Mouse (Mus musculus): Measurements from ENCODE around the gene Spdef.

The Spdef gene

DNA sequence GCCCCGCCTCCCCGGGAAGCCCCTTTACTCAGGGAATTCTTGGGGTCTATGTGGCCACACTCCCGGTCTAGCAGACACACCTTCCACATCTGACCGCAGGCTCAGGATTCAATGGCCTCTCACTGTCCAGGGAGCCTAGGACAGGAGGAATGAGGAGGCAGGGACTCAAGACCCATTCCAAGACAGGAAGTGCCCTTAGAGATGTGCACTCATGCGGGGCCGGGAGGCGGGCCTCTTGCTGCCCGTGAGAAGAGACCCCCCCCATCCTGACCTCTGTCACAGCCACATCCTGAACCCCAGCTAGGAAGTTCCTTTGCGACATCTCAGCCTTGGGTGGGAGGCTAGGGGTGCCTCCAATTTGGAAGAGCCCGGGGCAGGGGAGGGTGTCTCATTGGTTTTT is 3.7 kb downstream of the Spdef start:
- in situ Hi-C loops (cut with MboI, MseI), result no loop called here

GRCm38 (mm10) chr17:27724327-27724726 is 4.4 kb downstream of the Spdef start:
- in situ Hi-C loops (cut with MboI, MseI), result no loop called here

- in situ Hi-C loops (cut with MboI, MseI), result no loop called here
These were observed 7.6 kb downstream of the Spdef start for GRCm38 (mm10) chr17:27721125-27721664.

DNA sequence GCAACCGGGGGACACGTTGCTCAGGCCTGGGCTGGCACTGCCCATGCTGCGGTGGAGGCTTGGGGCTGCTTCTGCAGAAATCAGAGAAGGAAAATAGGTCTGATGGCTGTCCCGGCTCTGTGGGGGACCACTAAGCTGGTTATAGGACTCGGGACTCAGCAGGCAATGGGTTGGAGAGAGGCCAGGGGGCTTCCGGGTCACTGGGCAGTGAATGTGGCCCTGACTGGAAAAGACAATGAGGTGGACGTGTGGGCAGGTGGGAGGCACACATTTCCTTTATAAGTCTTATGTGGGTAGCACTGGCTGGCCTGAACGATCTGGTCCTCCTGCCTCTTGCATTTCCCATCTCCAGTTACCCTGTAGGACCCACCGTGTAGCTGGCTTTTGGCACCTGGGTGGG is 8.4 kb downstream of the Spdef start:
- in situ Hi-C loops (cut with MboI, MseI), result no loop called here

GRCm38 (mm10) chr17:27719663-27720062 is 9.1 kb downstream of the Spdef start:
- in situ Hi-C loops (cut with MboI, MseI), result no loop called here

GRCm38 (mm10) chr17:27718250-27718649 is 10.5 kb downstream of the Spdef start:
- in situ Hi-C loops (cut with MboI, MseI), result no loop called here

- in situ Hi-C loops (cut with MboI, MseI), result no loop called here
These were observed 12.0 kb downstream of the Spdef start for GRCm38 (mm10) chr17:27716804-27717203.

GRCm38 (mm10) chr17:27712832-27713231 is 15.9 kb downstream of the Spdef start:
- in situ Hi-C loops (cut with MboI, MseI), result no loop called here

- in situ Hi-C loops (cut with MboI, MseI), result no loop called here
These were observed 19.1 kb downstream of the Spdef start for GRCm38 (mm10) chr17:27709650-27710049.

DNA sequence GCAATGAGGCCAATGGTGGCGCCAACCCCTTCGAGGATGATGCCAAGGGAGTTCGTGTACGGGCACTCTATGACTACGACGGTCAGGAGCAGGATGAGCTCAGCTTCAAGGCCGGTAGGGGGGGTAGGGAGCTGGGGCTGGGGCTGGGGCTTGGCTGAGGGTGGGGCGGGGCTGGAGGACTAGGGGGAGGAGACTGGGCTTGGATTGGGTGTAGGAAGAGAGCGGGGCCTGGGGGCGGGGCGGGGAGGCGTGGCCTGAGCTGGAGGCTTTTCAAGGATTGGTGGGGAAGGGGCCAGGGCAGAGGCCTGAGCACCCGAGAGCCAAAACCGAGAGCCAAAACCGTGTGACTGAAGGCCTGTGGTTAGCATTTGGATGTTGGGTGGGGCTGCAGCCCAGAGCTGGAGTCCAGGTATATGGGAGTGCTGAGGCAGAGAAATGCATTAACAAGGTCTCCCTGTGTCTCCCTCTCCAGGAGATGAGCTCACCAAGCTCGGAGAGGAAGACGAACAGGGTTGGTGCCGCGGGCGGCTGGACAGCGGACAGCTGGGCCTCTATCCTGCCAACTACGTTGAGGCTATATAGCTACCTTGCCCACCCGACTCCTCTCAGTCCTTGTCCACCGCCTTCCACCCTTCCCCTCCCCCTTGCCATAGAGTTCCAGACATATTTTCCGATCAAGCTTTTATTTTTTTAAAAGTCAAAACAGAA is 20.6 kb downstream of the Spdef start:
- in situ Hi-C loops (cut with MboI, MseI), result no loop called here

- in situ Hi-C loops (cut with MboI, MseI), result no loop called here
These were observed 23.1 kb downstream of the Spdef start for GRCm38 (mm10) chr17:27705661-27706060.

DNA sequence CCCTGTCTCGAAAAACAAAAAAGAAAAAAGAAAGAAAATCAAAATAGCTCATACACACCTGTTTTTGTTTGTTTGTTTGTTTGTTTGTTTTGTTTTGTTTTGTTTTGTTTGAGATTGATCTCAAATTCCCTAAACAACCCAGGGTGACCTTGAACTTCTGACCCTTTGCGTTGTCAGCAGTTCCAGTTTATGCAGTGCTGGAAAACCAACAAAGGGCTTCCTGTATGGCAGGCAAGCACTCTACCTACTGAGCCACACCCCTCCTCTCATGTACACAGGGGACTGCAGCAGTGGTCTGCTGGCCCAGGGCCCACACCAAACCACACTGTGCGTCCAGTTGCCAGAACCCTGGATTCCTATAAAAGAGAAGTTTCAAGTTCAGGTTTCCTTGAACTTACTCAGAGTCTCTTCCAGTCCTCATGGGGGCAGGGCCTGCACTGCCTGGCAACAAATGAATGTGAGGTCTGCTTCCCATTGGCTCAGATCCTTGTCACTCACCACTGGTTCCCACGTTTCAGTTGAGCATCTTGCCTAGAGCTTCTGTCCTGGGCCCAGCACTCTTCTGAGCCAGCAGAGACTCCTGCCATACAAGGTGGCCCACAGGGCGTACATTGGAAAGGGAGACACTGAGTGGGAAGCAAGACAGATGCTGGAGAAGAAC is 24.7 kb downstream of the Spdef start:
- in situ Hi-C loops (cut with MboI, MseI), result loop anchor here (5.0 kb wide), 1 partner anchor 47 kb away; the partner anchor contains the start of gene Pacsin1

DNA sequence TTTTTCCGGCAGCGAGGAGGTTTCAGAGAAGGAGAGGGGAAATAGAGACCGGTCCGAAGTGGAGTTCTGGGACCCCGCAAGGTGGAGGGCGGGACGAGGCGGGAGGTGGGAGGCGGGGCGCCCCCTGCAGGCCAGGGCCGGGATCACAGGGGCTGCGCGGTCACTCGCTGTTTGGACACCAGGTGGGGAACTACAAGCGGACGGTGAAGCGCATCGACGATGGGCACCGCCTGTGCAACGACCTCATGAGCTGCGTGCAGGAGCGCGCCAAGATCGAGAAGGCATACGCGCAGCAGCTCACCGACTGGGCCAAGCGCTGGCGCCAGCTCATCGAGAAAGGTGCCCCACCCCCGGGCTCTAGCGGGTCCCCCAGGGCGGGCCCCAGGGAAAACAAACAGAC is 26.2 kb downstream of the Spdef start:
- in situ Hi-C loops (cut with MboI, MseI), result loop anchor here (5.0 kb wide), 1 partner anchor 45 kb away; the partner anchor contains the start of gene Pacsin1

DNA sequence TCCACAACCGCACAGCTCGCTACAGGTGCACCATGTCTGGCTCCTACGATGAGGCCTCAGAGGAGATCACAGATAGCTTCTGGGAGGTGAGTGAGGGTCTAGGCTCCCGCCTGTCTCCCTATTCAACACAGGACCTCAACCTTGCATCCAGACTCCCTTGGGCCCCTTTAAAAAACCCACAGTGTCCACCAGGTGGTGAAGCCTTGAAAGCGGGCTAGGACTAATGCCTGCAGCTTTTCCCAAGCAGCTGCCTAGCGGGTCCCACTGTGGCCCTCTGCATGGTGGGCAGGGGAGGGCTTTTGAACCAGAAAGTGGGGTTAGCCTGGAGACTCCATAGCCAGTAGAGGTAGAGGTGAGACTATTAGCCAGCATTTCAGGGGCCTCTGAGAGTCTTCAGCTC is 26.9 kb downstream of the Spdef start:
- in situ Hi-C loops (cut with MboI, MseI), result loop anchor here (5.0 kb wide), 1 partner anchor 45 kb away; the partner anchor contains the start of gene Pacsin1

DNA sequence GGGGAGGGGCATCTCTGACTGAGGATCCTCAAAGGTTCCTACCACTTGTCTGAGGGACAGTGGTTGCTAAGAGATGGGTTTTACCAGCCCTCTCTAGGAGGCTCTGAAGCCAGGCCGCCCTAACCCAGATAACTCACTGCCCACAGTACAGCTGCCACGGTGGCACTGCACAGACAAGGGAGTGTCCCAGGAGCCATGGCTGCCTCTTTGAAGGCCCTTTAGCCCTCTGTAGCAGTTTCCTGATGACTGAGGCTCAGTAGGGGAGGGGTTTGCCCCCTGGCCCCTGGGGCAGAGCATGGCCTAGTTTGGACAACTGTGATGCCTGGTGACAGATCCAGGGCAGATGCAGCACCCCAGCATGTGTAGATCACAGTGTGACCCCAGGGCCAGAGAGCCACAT is 27.9 kb downstream of the Spdef start:
- in situ Hi-C loops (cut with MboI, MseI), result loop anchor here (5.0 kb wide), 1 partner anchor 44 kb away; the partner anchor contains the start of gene Pacsin1

GRCm38 (mm10) chr17:27699641-27700244 is 29.0 kb downstream of the Spdef start:
- in situ Hi-C loops (cut with MboI, MseI), result loop anchor here (5.0 kb wide), 1 partner anchor 42 kb away; the partner anchor contains the start of gene Pacsin1

GRCm38 (mm10) chr17:27690993-27691693 is 37.6 kb downstream of the Spdef start:
- in situ Hi-C loops (cut with MboI, MseI), result no loop called here

DNA sequence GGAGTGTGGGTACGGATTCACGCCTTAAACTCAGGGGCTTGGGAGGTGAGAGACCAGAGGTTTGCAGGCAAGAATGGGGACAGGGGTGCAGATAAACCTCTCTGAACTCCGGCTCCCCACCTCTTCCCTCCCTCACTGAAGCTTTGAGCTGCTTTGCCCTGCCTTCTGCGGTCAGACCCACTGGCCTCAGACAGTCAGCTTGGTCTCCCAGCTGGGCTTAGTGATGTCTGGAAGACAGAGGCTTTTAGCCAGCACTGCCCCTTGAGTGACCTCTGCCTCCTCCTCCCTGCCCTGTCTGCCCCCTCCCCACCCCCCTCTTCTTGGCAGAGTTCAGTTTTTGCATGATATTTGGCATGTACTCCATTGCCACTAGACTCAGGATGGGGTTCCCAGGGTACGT is 42.4 kb downstream of the Spdef start:
- in situ Hi-C loops (cut with MboI, MseI), result no loop called here

DNA sequence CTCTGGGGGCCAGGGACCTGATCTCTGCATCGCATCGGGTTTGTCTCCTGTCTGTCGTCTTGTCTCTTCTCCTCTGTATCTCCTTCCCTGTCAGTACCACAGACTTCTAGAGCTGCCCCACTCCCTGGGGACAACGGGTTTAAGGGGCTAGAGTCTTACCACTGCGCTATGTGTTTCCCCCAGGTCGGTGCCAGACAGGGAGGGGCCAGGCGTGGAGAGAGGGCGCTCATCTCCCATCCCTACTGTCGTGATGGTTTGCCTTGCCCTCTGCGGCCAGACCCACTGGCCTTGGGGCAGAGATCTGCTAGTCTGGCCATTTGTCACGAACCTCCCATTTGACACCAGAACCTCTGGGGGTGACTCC is 43.2 kb downstream of the Spdef start:
- in situ Hi-C loops (cut with MboI, MseI), result no loop called here

DNA sequence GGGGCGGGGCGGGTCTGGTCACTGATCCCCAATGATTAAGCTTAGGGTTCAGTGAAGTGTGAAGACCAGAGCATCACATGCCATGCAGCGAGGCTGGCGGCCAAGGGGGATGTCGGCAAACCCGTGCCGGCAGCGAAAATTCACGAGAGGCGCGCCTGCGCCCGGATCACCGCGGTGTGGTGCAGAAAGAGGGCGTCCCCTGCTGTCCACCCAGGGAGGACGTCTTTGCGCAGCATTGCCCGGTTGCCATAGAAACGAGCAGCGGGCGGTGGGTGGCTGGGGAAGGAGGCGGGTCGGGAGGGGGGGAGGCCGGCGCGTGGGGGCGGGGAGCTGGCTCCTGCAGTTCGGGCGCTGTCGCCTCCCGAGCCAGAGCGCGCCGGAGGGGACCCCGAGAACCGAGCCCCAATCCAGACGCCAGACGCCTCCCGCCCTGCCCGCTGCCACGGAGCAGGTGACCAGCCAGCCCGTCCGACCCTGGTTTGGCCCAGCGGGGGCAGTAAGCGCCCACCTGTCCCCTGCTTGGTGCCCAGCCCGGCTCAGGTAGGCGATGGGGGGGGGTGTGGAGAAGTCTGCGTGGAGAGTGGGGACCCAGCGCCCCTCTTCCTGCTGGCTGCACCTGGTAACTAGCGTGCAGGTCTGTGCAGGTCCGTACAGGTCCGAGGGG is 43.7 kb downstream of the Spdef start:
- in situ Hi-C loops (cut with MboI, MseI), result no loop called here
